Mouse (Mus musculus) megakaryocyte-erythroid progenitor cell, adult 5-6 weeks (primary cell): Measurements from ENCODE around the gene Prom2. TPM values are rescaled to one million over a fixed set of nuclear protein-coding genes. Genes with fewer than 3 reads are reported as not detected.

ENCODE experiments used
- ATAC-seq: replicated peaks from 2 replicates; pipeline ENCODE4 v1.8.0; 2016; ENCODE audit warnings: mild to moderate bottlenecking, inconsistent platforms; ENCODE audit not compliant: severe bottlenecking, poor library complexity, low FRiP score, low TSS enrichment
- total RNA-seq, 2 experiments: library from RNA; stranded (forward) in 1 of 2; stranded (reverse) in 1 of 2; fragments of 200-1000, 215-1000 nt in 1 of 2; fragments of >200 nt in 1 of 2; fragmentation: Nextera tagmentation in 1 of 2; gene quantifications; 2 replicates each; pipeline ENCODE4 v1.2.3; 2014 to 2017

Prom2 gene
- total RNA-seq, 2 experiments from 2014 or later: not detected

GRCm38 (mm10) chr2:127525004-127525775 lies 16.1 kb downstream of the Prom2 start:
- ATAC-seq: no peak

GRCm38 (mm10) chr2:127523950-127524729 lies 17.1 kb downstream of the Prom2 start:
- ATAC-seq: peak; percentile 57

- ATAC-seq: no peak
Observed at GRCm38 (mm10) chr2:127522006-127522441, 19.2 kb downstream of the Prom2 start, which contains the start of gene Kcnip3. Kcnip3 (minus strand) TSS chr2:127522094.

GRCm38 (mm10) chr2:127521172-127522005 lies 19.9 kb downstream of the Prom2 start:
- ATAC-seq: no peak

- no peak for ATAC-seq
Observed at GRCm38 (mm10) chr2:127520123-127520522, 21.1 kb downstream of the Prom2 start.

GRCm38 (mm10) chr2:127519308-127519707 lies 22.0 kb downstream of the Prom2 start:
- no peak for ATAC-seq

- ATAC-seq: no peak
Observed at GRCm38 (mm10) chr2:127518831-127519230, 22.4 kb downstream of the Prom2 start.

- no peak for ATAC-seq
Observed at GRCm38 (mm10) chr2:127518273-127518672, 23.0 kb downstream of the Prom2 start.

GRCm38 (mm10) chr2:127517081-127517480 lies 24.2 kb downstream of the Prom2 start:
- ATAC-seq: no peak

- ATAC-seq: no peak
Observed at GRCm38 (mm10) chr2:127514380-127515124, 26.7 kb downstream of the Prom2 start.

GRCm38 (mm10) chr2:127513244-127513643 lies 28.0 kb downstream of the Prom2 start:
- ATAC-seq: no peak

- no peak for ATAC-seq
Observed at GRCm38 (mm10) chr2:127511426-127511825, 29.8 kb downstream of the Prom2 start.

GRCm38 (mm10) chr2:127507967-127508660 lies 33.2 kb downstream of the Prom2 start:
- no peak for ATAC-seq

GRCm38 (mm10) chr2:127507077-127507774 lies 34.0 kb downstream of the Prom2 start:
- ATAC-seq: peak; percentile 82

- no peak for ATAC-seq
Observed at GRCm38 (mm10) chr2:127506131-127506632, 35.1 kb downstream of the Prom2 start.

- no peak for ATAC-seq
Observed at GRCm38 (mm10) chr2:127505196-127505595, 36.1 kb downstream of the Prom2 start.

GRCm38 (mm10) chr2:127503751-127504549 lies 37.3 kb downstream of the Prom2 start:
- ATAC-seq: no peak
